Mouse (Mus musculus) C2C12 (cell line): ENCODE data around the gene Dll3.

Source experiments
- CEBPB ChIP-seq: IDR thresholded peaks from one replicate; pipeline ENCODE4 v1.6.1; 2011; ENCODE audit warnings: low read depth, mild to moderate bottlenecking, control low read depth, moderate library complexity
- CTCF ChIP-seq: IDR thresholded peaks from one replicate; pipeline ENCODE4 v1.5.1; 2011; ENCODE audit not compliant: control insufficient read depth, insufficient read depth, insufficient read length
- MAX ChIP-seq: IDR thresholded peaks from one replicate; pipeline ENCODE4 v1.6.1; 2011; ENCODE audit warnings: mild to moderate bottlenecking, control low read depth
- MYOD1 ChIP-seq: IDR thresholded peaks from one replicate; pipeline ENCODE4 v1.6.1; 2011; ENCODE audit warnings: low read depth; ENCODE audit not compliant: control insufficient read depth, insufficient read length
- MYOG ChIP-seq: IDR thresholded peaks from one replicate; pipeline ENCODE4 v1.6.1; 2011; ENCODE audit not compliant: control insufficient read depth, insufficient read length; ENCODE audit errors: extremely low read depth
- USF1 ChIP-seq: IDR thresholded peaks from one replicate; pipeline ENCODE4 v1.6.1; 2011; ENCODE audit warnings: low read depth, mild to moderate bottlenecking, control low read depth, moderate library complexity

- TF ChIP-seq MAX (no peak), CTCF (no peak), USF1 (no peak), CEBPB (no peak), MYOG (no peak), MYOD1 (no peak)
These were observed 9.3 kb upstream of the Dll3 start for GRCm38 (mm10) chr7:28311151-28311925.
